Mouse (Mus musculus) midbrain, embryonic 16.5 days (tissue): Measurements from ENCODE around the gene Abl1. TPM values are rescaled to one million over a fixed set of nuclear protein-coding genes. Genes with fewer than 3 reads are reported as not detected.

Source experiments
- ATAC-seq: fragments of 200-750 bp; cut with Nextera tagmentation; 2 replicates; pipeline ENCODE4 v1.8.0; 2017; ENCODE audit warnings: moderate TSS enrichment
- H3K27ac ChIP-seq: fragments of 300-500 bp; sonication (generic); 2 replicates; pipeline ENCODE4 v1.5.1; 2014; ENCODE audit warnings: mild to moderate bottlenecking, low read length, mixed read lengths
- H3K27me3 ChIP-seq: fragments of 300-500 bp; sonication (generic); 2 replicates; pipeline ENCODE4 v1.6.1; 2014; ENCODE audit warnings: low read depth, low read length, mixed read lengths; ENCODE audit not compliant: control insufficient read depth, insufficient read depth
- H3K36me3 ChIP-seq: fragments of 300-500 bp; sonication (generic); 2 replicates; pipeline ENCODE4 v1.6.1; 2014; ENCODE audit warnings: mild to moderate bottlenecking, low read length, moderate library complexity, mixed read lengths; ENCODE audit not compliant: control insufficient read depth, insufficient read depth
- H3K4me1 ChIP-seq: fragments of 300-500 bp; sonication (generic); 2 replicates; pipeline ENCODE4 v1.6.1; 2014; ENCODE audit warnings: mild to moderate bottlenecking, low read length, mixed read lengths; ENCODE audit not compliant: control insufficient read depth, insufficient read depth
- H3K4me2 ChIP-seq: fragments of 300-500 bp; sonication (generic); 2 replicates; pipeline ENCODE4 v1.6.1; 2014; ENCODE audit warnings: mild to moderate bottlenecking, low read length, mixed read lengths
- H3K4me3 ChIP-seq: fragments of 300-500 bp; sonication (generic); 2 replicates; pipeline ENCODE4 v1.5.1; 2014; ENCODE audit warnings: low read depth, mild to moderate bottlenecking, low read length, moderate library complexity, mixed read lengths
- H3K9ac ChIP-seq: fragments of 300-500 bp; sonication (generic); 2 replicates; pipeline ENCODE4 v1.6.1; 2014; ENCODE audit warnings: low read depth, low read length, mixed read lengths
- H3K9me3 ChIP-seq: fragments of 300-500 bp; sonication (generic); replicated peaks from 2 replicates; pipeline ENCODE4 v1.6.1; 2014; ENCODE audit warnings: mild to moderate bottlenecking, low read length, mixed read lengths; ENCODE audit not compliant: control insufficient read depth, poor library complexity, severe bottlenecking
- WGBS: fragments of 180-500 bp; shearing (Covaris S2); extraction: QIAGEN DNeasy Blood & Tissue Kit; methylation state at CpG from one replicate; pipeline ENCODE4 v1.1.7; 2014; 5-methylcytosine and 5-hydroxymethylcytosine counted together
- polyA plus RNA-seq: library from polyadenylated mRNA; unstranded; fragments of >200 nt; fragmentation: Nextera tagmentation; extraction: Ambion mirVana; gene quantifications from 2 replicates; pipeline ENCODE4 v1.2.1, GENCODE M21; 2015

The Abl1 gene
- polyA plus RNA-seq = 16.7 and 17.5 TPM in 2 replicates

DNA sequence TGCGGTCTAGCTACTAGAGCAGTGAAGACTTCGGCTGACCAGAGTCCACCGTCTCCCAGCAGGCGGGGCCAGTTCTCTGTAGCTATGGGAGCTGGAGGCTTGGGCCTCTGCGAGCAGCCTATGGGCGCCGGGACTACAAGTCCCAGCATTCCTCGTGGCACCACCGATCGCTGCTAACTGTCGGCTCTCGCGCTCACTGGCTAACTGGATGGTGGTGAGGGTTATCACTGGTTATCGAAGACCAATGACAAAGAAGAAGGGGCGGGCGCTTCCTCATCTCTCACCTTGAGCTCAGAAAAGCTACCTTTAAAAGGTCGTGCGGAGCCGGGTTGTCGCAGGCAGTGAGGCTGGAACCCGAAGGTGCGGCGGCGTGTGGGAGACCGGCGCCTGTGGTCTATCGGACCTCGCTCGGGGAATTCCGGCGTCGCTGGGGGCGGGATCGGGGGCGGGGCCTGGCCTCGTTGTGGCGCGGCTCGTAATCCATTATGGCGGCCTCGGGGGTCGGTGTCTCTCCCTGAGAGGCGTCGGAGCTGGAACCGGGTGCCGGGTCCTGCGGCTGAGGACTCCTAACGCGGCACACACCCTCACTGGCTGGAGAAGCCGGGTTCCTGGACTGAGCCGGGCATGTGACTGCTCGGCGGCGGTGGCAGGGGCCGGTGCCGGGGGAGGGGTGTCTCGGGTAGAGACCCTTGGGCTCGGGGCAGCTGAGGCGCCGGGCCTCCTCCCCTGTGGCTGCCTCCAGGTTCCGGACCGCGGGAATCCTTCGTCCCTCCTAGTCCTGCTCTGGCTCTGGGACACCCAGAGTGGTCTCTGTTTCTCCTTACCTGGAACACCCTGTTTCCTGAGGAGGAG, at the start of gene Abl1:
Gene Abl1, plus strand, starts transcription at position 303 of the 852 bp plus-strand sequence.
- Histone ChIP-seq H3K4me3 (peak within 1 kb of the TSS; percentile 74), H3K9ac (peak within 1 kb of the TSS; percentile 87), H3K27me3 (no peaks in the 10 kb centered on the region), H3K4me1 (peaks cover 41% of the 10 kb centered on the region), H3K4me2 (peak within 1 kb of the TSS; percentile 66), H3K36me3 (no peaks in the 10 kb centered on the region), H3K27ac (peak within 1 kb of the TSS; percentile 95), H3K9me3 (no peaks in the 10 kb centered on the region)
- ATAC-seq = peak; percentile 100
- under 1% methylated on average over 62 of the region's 64 CpGs for WGBS

DNA sequence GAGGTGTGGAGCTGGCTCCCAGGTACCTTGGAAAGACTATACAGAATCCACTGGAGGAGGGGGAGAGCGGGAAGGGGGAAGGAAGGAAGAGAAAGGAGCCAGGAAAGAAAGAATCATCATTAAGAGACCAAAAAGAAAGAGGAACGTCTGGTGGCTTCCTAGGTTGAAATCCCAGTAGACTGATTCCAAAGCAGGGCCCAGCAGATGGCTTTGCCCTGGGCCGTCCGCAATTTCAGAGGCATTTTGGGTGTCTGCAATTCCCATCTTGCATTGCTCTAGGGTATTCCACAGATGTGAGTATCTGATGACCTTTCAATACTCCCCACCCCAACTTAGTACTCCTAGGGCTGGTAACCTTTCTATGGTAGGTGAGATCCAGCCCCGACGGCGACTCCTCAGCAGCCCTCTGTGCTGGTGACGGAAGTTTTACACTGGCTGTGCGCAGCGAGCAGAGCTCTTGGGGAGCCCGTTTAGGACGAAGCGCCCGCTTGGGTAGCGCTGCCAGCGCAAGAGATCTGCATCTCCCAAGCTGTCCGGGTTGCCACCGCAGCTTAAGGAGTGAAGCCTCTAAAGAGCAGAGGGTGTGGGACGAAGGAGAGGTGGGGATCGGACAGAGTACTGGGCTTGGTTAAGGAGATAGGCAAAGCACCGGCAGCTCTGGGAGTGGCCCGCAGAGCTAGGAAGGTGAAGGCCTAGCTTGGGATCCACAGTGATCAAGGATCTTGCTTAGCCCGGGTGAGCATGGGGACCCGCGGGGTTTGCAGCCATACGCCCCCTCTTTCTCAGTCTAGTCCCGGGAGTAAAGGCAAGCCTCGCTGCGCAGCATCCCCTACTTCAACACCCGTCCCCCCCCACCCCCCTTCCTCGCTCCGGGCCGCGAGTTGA, 49.4 kb upstream of the Abl1 start:
- WGBS = 1% methylated on average over 33 of the region's 34 CpGs
- Histone ChIP-seq H3K4me2 (peak overlapping the region; percentile 15; the same call in 1 of the 2 replicates), H3K27ac (no peak overlapping the region), H3K27me3 (peaks cover 56% of the 10 kb centered on the region), H3K9me3 (no peaks in the 10 kb centered on the region), H3K36me3 (no peaks in the 10 kb centered on the region), H3K4me1 (peaks cover 29% of the 10 kb centered on the region), H3K4me3 (0 out of 2 replicates have a peak overlapping the region, but pooled peaks have one; percentile 3), H3K9ac (no peak overlapping the region)
- no peak for ATAC-seq

DNA sequence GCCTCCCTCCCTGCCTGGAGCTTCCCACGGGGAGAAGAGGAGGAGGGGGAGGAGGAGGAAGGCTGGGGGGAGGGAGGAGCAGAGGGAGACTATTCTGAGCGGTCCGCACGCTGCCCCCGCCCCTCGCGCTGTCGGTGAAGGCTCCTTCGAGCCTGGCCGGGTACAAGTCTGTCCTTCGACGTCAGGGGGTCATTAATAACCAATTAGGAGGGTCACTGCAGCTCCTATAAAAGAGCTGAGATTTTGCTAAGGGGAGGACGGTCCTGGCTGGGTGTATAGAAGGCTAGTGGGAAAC, 48.8 kb upstream of the Abl1 start:
- H3K4me2 ChIP-seq = no peak overlapping the region
- H3K4me3 ChIP-seq = peak overlapping the region; percentile 3; the same call in 1 of the 2 replicates
- no peak for ATAC-seq
- H3K9me3 ChIP-seq = no peaks in the 10 kb centered on the region
- no peak overlapping the region for H3K9ac ChIP-seq
- WGBS = 0% methylated on average over 12 of the region's 13 CpGs
- H3K27ac ChIP-seq = no peak overlapping the region
- no peaks in the 10 kb centered on the region for H3K36me3 ChIP-seq
- H3K4me1 ChIP-seq = peaks cover 29% of the 10 kb centered on the region
- peaks cover 56% of the 10 kb centered on the region for H3K27me3 ChIP-seq

DNA sequence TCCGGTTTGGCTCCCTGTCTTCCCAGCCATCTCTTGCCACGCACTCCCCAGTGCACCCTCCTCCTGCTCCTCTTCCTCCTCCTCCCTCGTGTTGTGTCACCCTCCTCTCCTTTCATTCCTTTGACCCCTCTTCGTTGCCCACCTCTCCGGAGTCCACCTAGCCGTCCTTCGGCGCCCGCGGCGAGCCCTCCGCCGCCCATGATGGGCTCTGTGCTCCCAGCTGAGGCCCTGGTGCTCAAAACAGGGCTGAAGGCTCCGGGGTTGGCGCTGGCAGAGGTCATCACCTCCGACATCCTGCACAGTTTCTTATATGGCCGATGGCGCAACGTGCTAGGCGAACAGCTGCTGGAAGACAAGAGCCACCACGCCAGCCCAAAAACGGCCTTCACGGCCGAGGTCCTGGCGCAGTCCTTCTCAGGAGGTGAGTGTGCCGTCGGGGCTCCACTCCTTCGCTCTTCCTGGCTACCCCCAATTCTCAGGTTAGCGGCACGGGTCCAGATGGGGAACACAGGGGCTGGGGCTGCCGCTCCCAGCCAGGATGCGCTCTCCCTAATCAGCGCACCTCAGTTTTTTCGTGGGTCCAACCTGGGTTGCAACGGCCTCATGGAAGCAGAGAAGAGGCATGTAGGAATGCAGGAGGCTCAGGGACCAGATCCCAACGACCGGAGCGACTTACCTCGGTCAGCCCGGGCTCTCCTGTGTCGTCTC, 48.1 kb upstream of the Abl1 start, which contains the start of gene Prdm12:
Gene Prdm12, plus strand, starts transcription at position 137 of the 708 bp plus-strand sequence.
- Histone ChIP-seq H3K4me2 (no peak within 1 kb of the TSS), H3K4me3 (peak within 1 kb of the TSS; percentile 18), H3K27me3 (peaks cover 56% of the 10 kb centered on the region), H3K9me3 (no peaks in the 10 kb centered on the region), H3K36me3 (no peaks in the 10 kb centered on the region), H3K27ac (no peak within 1 kb of the TSS), H3K9ac (no peak within 1 kb of the TSS), H3K4me1 (peaks cover 29% of the 10 kb centered on the region)
- no peak for ATAC-seq
- 1% methylated on average over 41 of the region's 41 CpGs for WGBS

DNA sequence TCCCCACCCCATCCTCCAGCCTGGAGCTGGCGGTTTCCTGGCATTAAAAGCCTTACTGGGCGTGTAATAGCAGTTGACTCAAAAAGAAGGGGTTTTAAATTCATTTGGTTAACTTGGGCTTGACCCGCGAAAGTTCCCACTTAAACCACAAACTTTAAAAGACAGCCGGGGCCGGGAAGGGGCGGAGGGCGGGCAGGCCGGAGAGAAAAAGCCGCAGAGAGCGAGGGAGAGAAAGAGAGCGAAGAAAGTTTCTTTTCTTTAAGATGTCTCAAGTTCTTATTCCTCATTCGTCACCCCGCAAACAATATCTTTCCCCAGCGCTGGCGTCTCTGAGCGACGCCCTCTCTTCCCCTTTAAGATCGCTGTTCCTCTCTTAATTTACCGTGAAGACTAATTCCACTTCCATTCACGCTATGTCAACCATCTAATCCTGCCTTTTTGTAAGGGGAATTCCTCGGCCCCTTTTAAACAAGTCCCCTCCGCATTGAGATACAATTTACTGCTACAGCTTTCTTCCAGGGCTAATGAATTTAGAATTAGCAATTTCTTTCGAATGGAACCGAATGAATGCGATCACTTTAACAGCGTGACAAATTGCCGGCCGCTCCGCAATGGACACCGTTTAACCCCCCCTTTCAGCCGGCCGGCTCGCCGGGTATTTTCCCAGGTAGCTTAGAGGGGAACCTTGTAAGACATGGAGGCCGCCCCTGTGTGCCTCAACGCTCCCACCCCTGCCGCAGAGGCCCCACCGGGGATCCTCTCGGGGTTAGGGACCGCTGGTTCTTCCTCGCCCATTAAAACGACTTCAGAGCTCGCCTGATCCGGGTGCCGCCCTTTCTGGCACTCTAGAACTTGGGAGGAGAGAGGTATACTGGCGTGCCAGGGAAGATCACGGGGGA, 47.3 kb upstream of the Abl1 start:
- peaks cover 22% of the 10 kb centered on the region for H3K4me1 ChIP-seq
- 0 out of 2 replicates have a peak, but pooled peaks have one; percentile 15 for ATAC-seq

DNA sequence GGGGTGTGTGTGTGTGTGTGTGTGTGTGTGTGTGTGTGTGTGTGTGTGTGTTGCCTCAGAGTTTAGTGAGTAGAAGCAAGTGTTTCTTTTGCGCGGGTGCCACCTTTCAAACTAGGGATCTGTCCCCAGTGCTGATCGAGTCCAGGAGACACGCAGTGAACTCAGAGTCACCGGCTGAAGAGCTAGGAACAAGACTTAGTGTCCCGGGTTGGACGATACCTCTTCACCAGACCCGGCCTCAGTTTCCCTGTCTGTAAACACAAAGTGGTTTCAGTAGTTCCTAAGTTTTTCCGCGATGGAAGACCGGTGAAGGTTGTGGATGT, 46.7 kb upstream of the Abl1 start:
- Histone ChIP-seq H3K4me1 (peaks cover 16% of the 10 kb centered on the region), H3K27me3 (peaks cover 63% of the 10 kb centered on the region), H3K36me3 (no peaks in the 10 kb centered on the region), H3K4me2 (no peak overlapping the region), H3K9me3 (no peaks in the 10 kb centered on the region), H3K4me3 (peak overlapping the region; percentile 12; the same call in 1 of the 2 replicates), H3K27ac (no peak overlapping the region), H3K9ac (no peak overlapping the region)
- ATAC-seq = no peak
- WGBS = 1% methylated on average over 11 of the region's 11 CpGs

More for the DNA sequence above, 47.3 kb upstream of the Abl1 start:
- Histone ChIP-seq H3K9me3 (no peaks in the 10 kb centered on the region), H3K36me3 (no peaks in the 10 kb centered on the region), H3K27ac (no peak overlapping the region), H3K4me3 (peak overlapping the region; percentile 18), H3K27me3 (peaks cover 57% of the 10 kb centered on the region), H3K9ac (no peak overlapping the region), H3K4me2 (peak overlapping the region; percentile 19; the same call in 1 of the 2 replicates)
- WGBS = under 1% methylated on average over 48 of the region's 48 CpGs

DNA sequence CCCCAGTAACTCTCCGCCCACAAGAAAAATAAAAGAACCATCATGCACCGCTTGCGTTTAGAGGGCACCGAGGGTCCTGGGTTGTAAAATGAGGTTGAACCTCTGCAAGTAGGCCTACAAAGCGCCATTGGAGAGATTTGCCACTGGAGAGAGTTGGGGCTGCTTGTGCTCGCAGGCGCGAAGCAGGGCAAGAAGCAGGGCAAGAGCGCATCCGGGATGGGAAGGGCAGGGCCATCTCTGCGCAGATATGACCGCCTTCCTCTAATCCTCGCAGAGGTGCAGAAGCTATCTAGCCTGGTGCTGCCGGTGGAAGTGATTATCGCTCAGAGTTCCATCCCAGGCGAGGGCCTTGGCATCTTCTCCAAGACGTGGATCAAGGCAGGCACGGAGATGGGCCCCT, 46.2 kb upstream of the Abl1 start:
- Histone ChIP-seq H3K4me3 (peak overlapping the region; percentile 12; the same call in 1 of the 2 replicates), H3K9ac (no peak overlapping the region), H3K4me2 (no peak overlapping the region), H3K9me3 (no peaks in the 10 kb centered on the region), H3K27me3 (peaks cover 65% of the 10 kb centered on the region), H3K27ac (no peak overlapping the region), H3K4me1 (peaks cover 11% of the 10 kb centered on the region), H3K36me3 (no peaks in the 10 kb centered on the region)
- WGBS = 1% methylated on average over 18 of the region's 18 CpGs
- no peak for ATAC-seq
